9 mouse cellular contexts compared by ENCODE assay signal in genomic region chr3:103573106-103573790, GRCm38 (mm10). TPM values are rescaled to one million over a fixed set of nuclear protein-coding genes. Genes with fewer than 3 reads are reported as not detected.
A peak's percentile ranks its signal among the peaks of the same experiment; 100 is the strongest.
DNase-seq lines count a peak whose midpoint lies in the region; ATAC-seq and TF ChIP-seq lines count a peak whose summit lies in the region.
"Had no signal": no experiment of that assay in that cellular context is flagged by ENCODE, and none has a peak within 500 bp of the region (broad histone marks: within the 10 kb centered on the region; RNA-seq: fewer than 3 reads in every experiment).

No protein-coding gene starts in this region.

- H3K4me3 ChIP-seq in stomach, embryonic 14.5 days (ENCODE audit: low read depth, low read length) = no peak overlapping the region
- H3K4me3 ChIP-seq in stomach, postnatal 0 days (ENCODE audit: low read depth, low read length) = no peak overlapping the region
- no peak overlapping the region for H3K4me3 ChIP-seq in embryonic facial prominence, embryonic 14.5 days (ENCODE audit: low read depth, low read length)
- H3K4me3 ChIP-seq in limb, embryonic 13.5 days = no peak overlapping the region
- H3K4me3 ChIP-seq in stomach, embryonic 16.5 days (replicated peaks; ENCODE audit: low read length) = no peak overlapping the region
- H3K4me3 ChIP-seq in thymus, adult 2 months (ENCODE audit: control insufficient read depth, insufficient read depth, low read length) = no peak overlapping the region

- no peak for TF ChIP-seq POLR2A in thymus, adult 2 months (IDR thresholded peaks at IDR 0.05; ENCODE audit: control insufficient read depth, extremely low read depth, insufficient read depth, low read length, poor library complexity)

- H3K4me1 ChIP-seq in stomach, embryonic 14.5 days (ENCODE audit: control insufficient read depth, insufficient read depth, low read length) = peaks cover 16% of the 10 kb centered on the region; the same call in 1 of the 2 replicates
- no peaks in the 10 kb centered on the region for H3K4me1 ChIP-seq in stomach, postnatal 0 days (replicated peaks; ENCODE audit: control insufficient read depth, insufficient read depth)
- H3K4me1 ChIP-seq in embryonic facial prominence, embryonic 14.5 days (ENCODE audit: control insufficient read depth, insufficient read depth, low read length) = peaks cover 10% of the 10 kb centered on the region
- H3K4me1 ChIP-seq in limb, embryonic 13.5 days = peaks cover 30% of the 10 kb centered on the region
- peaks cover 19% of the 10 kb centered on the region; the same call in 1 of the 2 replicates for H3K4me1 ChIP-seq in stomach, embryonic 16.5 days (ENCODE audit: control insufficient read depth, insufficient read depth, low read length)
- peaks cover 7% of the 10 kb centered on the region for H3K4me1 ChIP-seq in thymus, adult 2 months (replicated peaks; ENCODE audit: control insufficient read depth, insufficient read depth, low read length)

- no peak overlapping the region for H3K9ac ChIP-seq in stomach, embryonic 14.5 days (replicated peaks; ENCODE audit: low read depth, low read length)
- no peak overlapping the region for H3K9ac ChIP-seq in stomach, postnatal 0 days (ENCODE audit: low read length)
- H3K9ac ChIP-seq in embryonic facial prominence, embryonic 14.5 days (ENCODE audit: low read depth, low read length) = no peak overlapping the region
- H3K9ac ChIP-seq in limb, embryonic 13.5 days = no peak overlapping the region
- no peak overlapping the region for H3K9ac ChIP-seq in stomach, embryonic 16.5 days (ENCODE audit: low read length)

- no peak for ATAC-seq in stomach, embryonic 14.5 days (ENCODE audit: insufficient number of reproducible peaks, insufficient read depth, low FRiP score, low read depth)
- ATAC-seq in stomach, postnatal 0 days (ENCODE audit: low FRiP score, low TSS enrichment) = no peak
- ATAC-seq in embryonic facial prominence, embryonic 14.5 days (ENCODE audit: low read depth) = no peak
- ATAC-seq in limb, embryonic 13.5 days (ENCODE audit: low FRiP score, low read depth) = no peak
- ATAC-seq in stomach, embryonic 16.5 days (ENCODE audit: insufficient read depth, low FRiP score) = no peak

- 3% methylated on average over 20 of the region's 20 CpGs for WGBS in stomach, embryonic 14.5 days
- WGBS in stomach, postnatal 0 days = 3% methylated on average over 20 of the region's 20 CpGs
- WGBS in embryonic facial prominence, embryonic 14.5 days = 2% methylated on average over 20 of the region's 20 CpGs
- under 1% methylated on average over 20 of the region's 20 CpGs for WGBS in limb, embryonic 13.5 days
- 3% methylated on average over 20 of the region's 20 CpGs for WGBS in stomach, embryonic 16.5 days
- whole genome bisulfite sequencing in thymus, adult 2 months = 8% methylated on average over 20 of the region's 20 CpGs

- H3K36me3 ChIP-seq in stomach, embryonic 14.5 days (ENCODE audit: control insufficient read depth, insufficient read depth, low read length) = no peaks in the 10 kb centered on the region
- no peaks in the 10 kb centered on the region for H3K36me3 ChIP-seq in stomach, postnatal 0 days (ENCODE audit: control insufficient read depth, insufficient read depth, low read length)
- no peaks in the 10 kb centered on the region for H3K36me3 ChIP-seq in embryonic facial prominence, embryonic 14.5 days (ENCODE audit: control insufficient read depth, insufficient read depth, low read length)
- H3K36me3 ChIP-seq in limb, embryonic 13.5 days = no peaks in the 10 kb centered on the region
- H3K36me3 ChIP-seq in stomach, embryonic 16.5 days (ENCODE audit: control insufficient read depth, insufficient read depth, low read length) = no peaks in the 10 kb centered on the region
- no peaks in the 10 kb centered on the region for H3K36me3 ChIP-seq in thymus, adult 2 months (ENCODE audit: control insufficient read depth, insufficient read depth, low read length)

- TF ChIP-seq EP300 in stomach, postnatal 0 days (optimal IDR thresholded peaks at IDR 0.05) = no peak

- H3K4me2 ChIP-seq in stomach, embryonic 14.5 days (replicated peaks; ENCODE audit: low read depth, low read length) = peak overlapping the region; percentile 30; the same call in 1 of the 2 replicates
- no peak overlapping the region for H3K4me2 ChIP-seq in stomach, postnatal 0 days (replicated peaks; ENCODE audit: low read depth)
- H3K4me2 ChIP-seq in embryonic facial prominence, embryonic 14.5 days (ENCODE audit: low read depth, low read length) = peak overlapping the region; percentile 26
- H3K4me2 ChIP-seq in limb, embryonic 13.5 days (replicated peaks) = peak overlapping the region; percentile 1; the same call in 1 of the 2 replicates
- 0 out of 2 replicates have a peak overlapping the region, but pooled peaks have one; percentile 8 for H3K4me2 ChIP-seq in stomach, embryonic 16.5 days (ENCODE audit: low read depth, low read length)

- no peak for TF ChIP-seq CTCF in stomach, postnatal 0 days (IDR thresholded peaks at IDR 0.05; ENCODE audit: low read depth)
- TF ChIP-seq CTCF in thymus, adult 2 months (IDR thresholded peaks at IDR 0.05; ENCODE audit: borderline replicate concordance, control insufficient read depth, extremely low read depth, insufficient read depth, low read length, poor library complexity) = no peak

- no peaks in the 10 kb centered on the region for H3K9me3 ChIP-seq in stomach, embryonic 14.5 days (ENCODE audit: control insufficient read depth, low read depth, low read length)
- no peaks in the 10 kb centered on the region for H3K9me3 ChIP-seq in stomach, postnatal 0 days (ENCODE audit: control insufficient read depth, low read length)
- no peaks in the 10 kb centered on the region for H3K9me3 ChIP-seq in embryonic facial prominence, embryonic 14.5 days (ENCODE audit: control insufficient read depth, low read length)
- H3K9me3 ChIP-seq in limb, embryonic 13.5 days = no peaks in the 10 kb centered on the region
- no peaks in the 10 kb centered on the region for H3K9me3 ChIP-seq in stomach, embryonic 16.5 days (replicated peaks; ENCODE audit: control insufficient read depth, low read length)

- no peak overlapping the region for H3K27ac ChIP-seq in stomach, embryonic 14.5 days (ENCODE audit: low read length)
- no peak overlapping the region for H3K27ac ChIP-seq in stomach, postnatal 0 days (replicated peaks)
- no peak overlapping the region for H3K27ac ChIP-seq in embryonic facial prominence, embryonic 14.5 days (replicated peaks; ENCODE audit: low read depth, low read length)
- no peak overlapping the region for H3K27ac ChIP-seq in limb, embryonic 13.5 days
- H3K27ac ChIP-seq in stomach, embryonic 16.5 days (ENCODE audit: low read length) = no peak overlapping the region
- H3K27ac ChIP-seq in thymus, adult 2 months (ENCODE audit: control insufficient read depth, insufficient read depth, low read length) = no peak overlapping the region

- DNase-seq in stomach, postnatal 0 days (ENCODE audit: low spot score) = no peak
- no peak for DNase-seq in embryonic facial prominence, embryonic 14.5 days (ENCODE audit: low spot score)
- DNase-seq in adrenal gland, postnatal 10 days = no peak
- no peak for DNase-seq in thymus, adult 2 months
- no peak for DNase-seq in lung, postnatal 14 days

- H3K27me3 ChIP-seq in stomach, embryonic 14.5 days (ENCODE audit: control insufficient read depth, insufficient read depth, low read length) = peaks cover 42% of the 10 kb centered on the region
- peaks cover 21% of the 10 kb centered on the region for H3K27me3 ChIP-seq in stomach, postnatal 0 days (ENCODE audit: control insufficient read depth, insufficient read depth, low read length)
- H3K27me3 ChIP-seq in embryonic facial prominence, embryonic 14.5 days (replicated peaks; ENCODE audit: control insufficient read depth, insufficient read depth, low read length) = peaks cover 69% of the 10 kb centered on the region
- H3K27me3 ChIP-seq in limb, embryonic 13.5 days = peaks cover 80% of the 10 kb centered on the region
- H3K27me3 ChIP-seq in stomach, embryonic 16.5 days (ENCODE audit: control insufficient read depth, insufficient read depth, low read length) = peaks cover 53% of the 10 kb centered on the region
- H3K27me3 ChIP-seq in thymus, adult 2 months (ENCODE audit: control insufficient read depth, insufficient read depth, low read length) = peaks cover 28% of the 10 kb centered on the region; the same call in 1 of the 2 replicates

RNA-seq across cellular contexts. Expression of gene Syt6, which starts 1.8 kb away (rescaled TPM):
- 3.0 and 3.4 TPM in 2 replicates for polyA plus RNA-seq in stomach, embryonic 14.5 days (2014; fragmentation: Nextera tagmentation; extraction: Ambion mirVana)
- 0.58 and 0.64 TPM in 2 replicates for polyA plus RNA-seq in stomach, postnatal 0 days (2015; fragmentation: Nextera tagmentation; extraction: Ambion mirVana)
- polyA plus RNA-seq in embryonic facial prominence, embryonic 14.5 days (2014; fragmentation: Nextera tagmentation; extraction: Ambion mirVana) = 1.7 and 1.9 TPM in 2 replicates
- 0.45 and 0.51 TPM in 2 replicates for polyA plus RNA-seq in limb, embryonic 13.5 days (2015; fragmentation: Nextera tagmentation; extraction: Ambion mirVana)
- polyA plus RNA-seq in stomach, embryonic 16.5 days (2015; fragmentation: Nextera tagmentation; extraction: Ambion mirVana) = 1.7 and 1.9 TPM in 2 replicates
- total RNA-seq in adrenal gland, postnatal 10 days (2021) = under 1 TPM in 1 of 2 experiments, not detected in 1; 0.12 TPM
- polyA plus RNA-seq in thymus, adult 2 months (2012; rRNA removed) = 0.06 and 0.09 TPM in 2 replicates
- polyA plus RNA-seq: heart, postnatal 0 days had no signal
